Mouse (Mus musculus): ENCODE data around the gene Plppr1. TPM values are rescaled to one million over a fixed set of nuclear protein-coding genes. Genes with fewer than 3 reads are reported as not detected.

The Plppr1 gene
- not detected for polyA plus RNA-seq (2012; fragmentation: generic; extraction: Trizol)
- long read RNA-seq, experiment 1, result 0 reads
- long read RNA-seq, experiment 2, result 0 reads

GRCm38 (mm10) chr4:49059021-49059401, at the start of gene Plppr1:
Gene Plppr1, plus strand, starts transcription at chr4:49059273.
- no peaks in the 10 kb centered on the region for H3K79me3 ChIP-seq (ENCODE audit: low read depth)
- H3ac ChIP-seq (ENCODE audit: control insufficient read depth, insufficient read length, low read depth), result no peak within 1 kb of the TSS
- no peaks in the 10 kb centered on the region for H3K36me3 ChIP-seq (ENCODE audit: control insufficient read depth, insufficient read depth)
- H3K79me2 ChIP-seq (ENCODE audit: control insufficient read depth, insufficient read depth), result no peaks in the 10 kb centered on the region
- H3K27me3 ChIP-seq (ENCODE audit: control insufficient read depth, insufficient read depth, insufficient read length), result peaks cover 7% of the 10 kb centered on the region
- H3K4me3 ChIP-seq (ENCODE audit: insufficient read depth, poor library complexity, severe bottlenecking), result no peak within 1 kb of the TSS
- no peak for TF ChIP-seq MYOG (IDR thresholded peaks at IDR 0.05; ENCODE audit: control insufficient read depth, extremely low read depth, insufficient read length)
- no peak for TF ChIP-seq MAX (IDR thresholded peaks at IDR 0.05)
- no peak for TF ChIP-seq CTCF (IDR thresholded peaks at IDR 0.05; ENCODE audit: control insufficient read depth, insufficient read depth, insufficient read length)
- no peak for TF ChIP-seq USF1 (IDR thresholded peaks at IDR 0.05; ENCODE audit: low read depth)
- TF ChIP-seq MYOD1 (IDR thresholded peaks at IDR 0.05; ENCODE audit: control insufficient read depth, insufficient read length, low read depth), result no peak
- no peak for TF ChIP-seq CEBPB (IDR thresholded peaks at IDR 0.05; ENCODE audit: low read depth)
- TF ChIP-seq FOSL1 (IDR thresholded peaks at IDR 0.05; ENCODE audit: insufficient read depth, low read length, poor library complexity, severe bottlenecking), result no peak

GRCm38 (mm10) chr4:49016701-49017100, 42.4 kb upstream of the Plppr1 start:
- Histone ChIP-seq H3K4me3 (ENCODE audit: insufficient read depth, poor library complexity, severe bottlenecking) (no peak overlapping the region), H3K79me3 (ENCODE audit: low read depth) (no peaks in the 10 kb centered on the region), H3K27me3 (ENCODE audit: control insufficient read depth, insufficient read depth, insufficient read length) (no peaks in the 10 kb centered on the region), H3K79me2 (ENCODE audit: control insufficient read depth, insufficient read depth) (no peaks in the 10 kb centered on the region), H3K36me3 (ENCODE audit: control insufficient read depth, insufficient read depth) (no peaks in the 10 kb centered on the region), H3ac (ENCODE audit: control insufficient read depth, insufficient read length, low read depth) (no peak overlapping the region)
- TF ChIP-seq USF1 (IDR thresholded peaks at IDR 0.05; ENCODE audit: low read depth), result no peak
- no peak for TF ChIP-seq CTCF (IDR thresholded peaks at IDR 0.05; ENCODE audit: control insufficient read depth, insufficient read depth, insufficient read length)

GRCm38 (mm10) chr4:49023221-49023620, 35.9 kb upstream of the Plppr1 start:
- H3K27me3 ChIP-seq (ENCODE audit: control insufficient read depth, insufficient read depth, insufficient read length), result no peaks in the 10 kb centered on the region
- TF ChIP-seq MYOD1 (IDR thresholded peaks at IDR 0.05; ENCODE audit: control insufficient read depth, insufficient read length, low read depth), result no peak
- TF ChIP-seq MAX (IDR thresholded peaks at IDR 0.05), result no peak
- TF ChIP-seq CTCF (IDR thresholded peaks at IDR 0.05; ENCODE audit: control insufficient read depth, insufficient read depth, insufficient read length), result no peak
- TF ChIP-seq MYOG (IDR thresholded peaks at IDR 0.05; ENCODE audit: control insufficient read depth, extremely low read depth, insufficient read length), result no peak
- TF ChIP-seq FOSL1 (IDR thresholded peaks at IDR 0.05; ENCODE audit: insufficient read depth, low read length, poor library complexity, severe bottlenecking), result no peak
- no peak for TF ChIP-seq CEBPB (IDR thresholded peaks at IDR 0.05; ENCODE audit: low read depth)
- TF ChIP-seq USF1 (IDR thresholded peaks at IDR 0.05; ENCODE audit: low read depth), result no peak
- no peaks in the 10 kb centered on the region for H3K79me2 ChIP-seq (ENCODE audit: control insufficient read depth, insufficient read depth)
- no peaks in the 10 kb centered on the region for H3K79me3 ChIP-seq (ENCODE audit: low read depth)
- no peak overlapping the region for H3K4me3 ChIP-seq (ENCODE audit: insufficient read depth, poor library complexity, severe bottlenecking)
- H3ac ChIP-seq (ENCODE audit: control insufficient read depth, insufficient read length, low read depth), result no peak overlapping the region
- H3K36me3 ChIP-seq (ENCODE audit: control insufficient read depth, insufficient read depth), result no peaks in the 10 kb centered on the region

GRCm38 (mm10) chr4:49038311-49038710, 20.8 kb upstream of the Plppr1 start:
- no peaks in the 10 kb centered on the region for H3K79me3 ChIP-seq (ENCODE audit: low read depth)
- H3K4me3 ChIP-seq (ENCODE audit: insufficient read depth, poor library complexity, severe bottlenecking), result no peak overlapping the region
- H3K27me3 ChIP-seq (ENCODE audit: control insufficient read depth, insufficient read depth, insufficient read length), result no peaks in the 10 kb centered on the region
- no peaks in the 10 kb centered on the region for H3K36me3 ChIP-seq (ENCODE audit: control insufficient read depth, insufficient read depth)
- H3ac ChIP-seq (ENCODE audit: control insufficient read depth, insufficient read length, low read depth), result no peak overlapping the region
- no peaks in the 10 kb centered on the region for H3K79me2 ChIP-seq (ENCODE audit: control insufficient read depth, insufficient read depth)
- TF ChIP-seq CTCF (IDR thresholded peaks at IDR 0.05; ENCODE audit: control insufficient read depth, insufficient read depth, insufficient read length) (no peak), MYOG (IDR thresholded peaks at IDR 0.05; ENCODE audit: control insufficient read depth, extremely low read depth, insufficient read length) (no peak), MAX (IDR thresholded peaks at IDR 0.05) (no peak), FOSL1 (IDR thresholded peaks at IDR 0.05; ENCODE audit: insufficient read depth, low read length, poor library complexity, severe bottlenecking) (no peak), USF1 (IDR thresholded peaks at IDR 0.05; ENCODE audit: low read depth) (no peak), MYOD1 (IDR thresholded peaks at IDR 0.05; ENCODE audit: control insufficient read depth, insufficient read length, low read depth) (no peak), CEBPB (IDR thresholded peaks at IDR 0.05; ENCODE audit: low read depth) (no peak)

- no peak for TF ChIP-seq CEBPB (IDR thresholded peaks at IDR 0.05; ENCODE audit: low read depth)
- TF ChIP-seq MYOG (IDR thresholded peaks at IDR 0.05; ENCODE audit: control insufficient read depth, extremely low read depth, insufficient read length), result no peak
- TF ChIP-seq CTCF (IDR thresholded peaks at IDR 0.05; ENCODE audit: control insufficient read depth, insufficient read depth, insufficient read length), result no peak
- TF ChIP-seq FOSL1 (IDR thresholded peaks at IDR 0.05; ENCODE audit: insufficient read depth, low read length, poor library complexity, severe bottlenecking), result no peak
- TF ChIP-seq MAX (IDR thresholded peaks at IDR 0.05), result no peak
- no peak for TF ChIP-seq MYOD1 (IDR thresholded peaks at IDR 0.05; ENCODE audit: control insufficient read depth, insufficient read length, low read depth)
- no peak for TF ChIP-seq USF1 (IDR thresholded peaks at IDR 0.05; ENCODE audit: low read depth)
- H3K79me2 ChIP-seq (ENCODE audit: control insufficient read depth, insufficient read depth), result no peaks in the 10 kb centered on the region
- H3ac ChIP-seq (ENCODE audit: control insufficient read depth, insufficient read length, low read depth), result no peak overlapping the region
- H3K4me3 ChIP-seq (ENCODE audit: insufficient read depth, poor library complexity, severe bottlenecking), result no peak overlapping the region
- no peaks in the 10 kb centered on the region for H3K79me3 ChIP-seq (ENCODE audit: low read depth)
- no peaks in the 10 kb centered on the region for H3K36me3 ChIP-seq (ENCODE audit: control insufficient read depth, insufficient read depth)
- H3K27me3 ChIP-seq (ENCODE audit: control insufficient read depth, insufficient read depth, insufficient read length), result no peaks in the 10 kb centered on the region
Observed at GRCm38 (mm10) chr4:49039854-49040253, 19.2 kb upstream of the Plppr1 start.

- Histone ChIP-seq H3K36me3 (ENCODE audit: control insufficient read depth, insufficient read depth) (no peaks in the 10 kb centered on the region), H3K4me3 (ENCODE audit: insufficient read depth, poor library complexity, severe bottlenecking) (no peak overlapping the region), H3K27me3 (ENCODE audit: control insufficient read depth, insufficient read depth, insufficient read length) (no peaks in the 10 kb centered on the region), H3K79me3 (ENCODE audit: low read depth) (no peaks in the 10 kb centered on the region), H3ac (ENCODE audit: control insufficient read depth, insufficient read length, low read depth) (no peak overlapping the region), H3K79me2 (ENCODE audit: control insufficient read depth, insufficient read depth) (no peaks in the 10 kb centered on the region)
- TF ChIP-seq USF1 (IDR thresholded peaks at IDR 0.05; ENCODE audit: low read depth), result no peak
- no peak for TF ChIP-seq MYOG (IDR thresholded peaks at IDR 0.05; ENCODE audit: control insufficient read depth, extremely low read depth, insufficient read length)
- TF ChIP-seq FOSL1 (IDR thresholded peaks at IDR 0.05; ENCODE audit: insufficient read depth, low read length, poor library complexity, severe bottlenecking), result no peak
- TF ChIP-seq MAX (IDR thresholded peaks at IDR 0.05), result no peak
- TF ChIP-seq MYOD1 (IDR thresholded peaks at IDR 0.05; ENCODE audit: control insufficient read depth, insufficient read length, low read depth), result no peak
- no peak for TF ChIP-seq CTCF (IDR thresholded peaks at IDR 0.05; ENCODE audit: control insufficient read depth, insufficient read depth, insufficient read length)
- TF ChIP-seq CEBPB (IDR thresholded peaks at IDR 0.05; ENCODE audit: low read depth), result no peak
Observed at GRCm38 (mm10) chr4:49041655-49042054, 17.4 kb upstream of the Plppr1 start.
